Mouse (Mus musculus): ENCODE measurements around the gene Adck2. TPM values are rescaled to one million over a fixed set of nuclear protein-coding genes. Genes with fewer than 3 reads are reported as not detected.

Gene Adck2
- polyA plus RNA-seq (2012; rRNA removed): 11.7 and 14.6 TPM in 2 replicates

- DNase-seq (ENCODE audit: low read depth): no peak
These were observed at the start of gene Adck2 for GRCm38 (mm10) chr6:39573791-39574554. TSS of gene Adck2 (plus strand) at chr6:39573873.

GRCm38 (mm10) chr6:39526797-39527196, 46.9 kb upstream of the Adck2 start:
- no peak for DNase-seq (ENCODE audit: low read depth)

- DNase-seq (ENCODE audit: low read depth): no peak
These were observed 46.3 kb upstream of the Adck2 start for GRCm38 (mm10) chr6:39527337-39527784.

GRCm38 (mm10) chr6:39527811-39528210, 45.9 kb upstream of the Adck2 start:
- no peak for DNase-seq (ENCODE audit: low read depth)

GRCm38 (mm10) chr6:39528671-39529535, 44.8 kb upstream of the Adck2 start:
- DNase-seq (ENCODE audit: low read depth): no peak

- DNase-seq (ENCODE audit: low read depth): no peak
These were observed 38.7 kb upstream of the Adck2 start for GRCm38 (mm10) chr6:39534944-39535343.

- no peak for DNase-seq (ENCODE audit: low read depth)
These were observed 37.1 kb upstream of the Adck2 start for GRCm38 (mm10) chr6:39536621-39537020.

- no peak for DNase-seq (ENCODE audit: low read depth)
These were observed 36.4 kb upstream of the Adck2 start for GRCm38 (mm10) chr6:39537276-39537675.

- no peak for DNase-seq (ENCODE audit: low read depth)
These were observed 35.4 kb upstream of the Adck2 start for GRCm38 (mm10) chr6:39538227-39538626.

- DNase-seq (ENCODE audit: low read depth): no peak
These were observed 34.0 kb upstream of the Adck2 start for GRCm38 (mm10) chr6:39539679-39540155.

- no peak for DNase-seq (ENCODE audit: low read depth)
These were observed 33.1 kb upstream of the Adck2 start for GRCm38 (mm10) chr6:39540563-39540962.

GRCm38 (mm10) chr6:39542631-39543597, 30.8 kb upstream of the Adck2 start:
- DNase-seq (ENCODE audit: low read depth): no peak

GRCm38 (mm10) chr6:39543769-39544420, 29.8 kb upstream of the Adck2 start:
- no peak for DNase-seq (ENCODE audit: low read depth)

- no peak for DNase-seq (ENCODE audit: low read depth)
These were observed 28.2 kb upstream of the Adck2 start for GRCm38 (mm10) chr6:39545474-39545873.

- no peak for DNase-seq (ENCODE audit: low read depth)
These were observed 25.6 kb upstream of the Adck2 start for GRCm38 (mm10) chr6:39548030-39548429.

GRCm38 (mm10) chr6:39551981-39552636, 21.6 kb upstream of the Adck2 start:
- no peak for DNase-seq (ENCODE audit: low read depth)

- no peak for DNase-seq (ENCODE audit: low read depth)
These were observed 18.6 kb upstream of the Adck2 start for GRCm38 (mm10) chr6:39554888-39555647.

- no peak for DNase-seq (ENCODE audit: low read depth)
These were observed 18.1 kb upstream of the Adck2 start for GRCm38 (mm10) chr6:39555648-39555945.

- DNase-seq (ENCODE audit: low read depth): no peak
These were observed 16.6 kb upstream of the Adck2 start for GRCm38 (mm10) chr6:39556900-39557659.

Data from gonadal fat pad, adult 2 months (tissue).